18 mouse cellular contexts compared by ENCODE assay signal in genomic region chr3:96701003-96701402, GRCm38 (mm10). TPM values are rescaled to one million over a fixed set of nuclear protein-coding genes. Genes with fewer than 3 reads are reported as not detected.
"Had no signal": no experiment of that assay in that cellular context is flagged by ENCODE, and none has a peak within 500 bp of the region (broad histone marks: within the 10 kb centered on the region; RNA-seq: fewer than 3 reads in every experiment).

No protein-coding gene starts in this region.

- H3K9ac ChIP-seq: embryonic facial prominence, embryonic 12.5 days; embryonic facial prominence, embryonic 13.5 days; embryonic facial prominence, embryonic 15.5 days; forebrain, embryonic 12.5 days; forebrain, embryonic 13.5 days; forebrain, embryonic 15.5 days; forebrain, postnatal 0 days had no signal

- H3K27ac ChIP-seq: embryonic facial prominence, embryonic 10.5 days; embryonic facial prominence, embryonic 12.5 days; embryonic facial prominence, embryonic 13.5 days; embryonic facial prominence, embryonic 15.5 days; forebrain, embryonic 10.5 days; forebrain, embryonic 12.5 days; forebrain, embryonic 13.5 days; forebrain, embryonic 15.5 days; heart, adult 2 months; heart, embryonic 10.5 days had no signal

- H3K4me3 ChIP-seq: embryonic facial prominence, embryonic 10.5 days; embryonic facial prominence, embryonic 12.5 days; embryonic facial prominence, embryonic 13.5 days; embryonic facial prominence, embryonic 15.5 days; erythroblast, embryonic 14.5 days; forebrain, embryonic 10.5 days; forebrain, embryonic 12.5 days; forebrain, embryonic 13.5 days; forebrain, embryonic 15.5 days; heart, adult 2 months; heart, embryonic 10.5 days had no signal

- DNase-seq: forebrain, postnatal 0 days; gastrocnemius, postnatal 14 days; gastrocnemius, postnatal 25 days; gastrocnemius, postnatal 36 days; heart, adult 11 months; heart, adult 2 months had no signal

- H3K27me3 ChIP-seq: embryonic facial prominence, embryonic 12.5 days; embryonic facial prominence, embryonic 13.5 days; embryonic facial prominence, embryonic 15.5 days; forebrain, embryonic 12.5 days; forebrain, embryonic 13.5 days; forebrain, embryonic 15.5 days had no signal

- H3K9me3 ChIP-seq: embryonic facial prominence, embryonic 10.5 days; embryonic facial prominence, embryonic 12.5 days; embryonic facial prominence, embryonic 13.5 days; embryonic facial prominence, embryonic 15.5 days; forebrain, embryonic 10.5 days; forebrain, embryonic 12.5 days; forebrain, embryonic 13.5 days; forebrain, embryonic 15.5 days; heart, embryonic 10.5 days had no signal

RNA-seq across cellular contexts. Expression of gene Nudt17, which starts 7.4 kb away (rescaled TPM):
- total RNA-seq: common myeloid progenitor, adult 5-6 weeks had no signal

RNA-seq across cellular contexts. Expression of gene Ankrd35, which starts 31.1 kb away (rescaled TPM):
- total RNA-seq: common myeloid progenitor, adult 5-6 weeks; granulocyte monocyte progenitor cell, adult 5-6 weeks had no signal
- polyA plus RNA-seq: erythroblast, embryonic 14.5 days had no signal
